Mouse (Mus musculus) heart, postnatal 0 days (tissue): ENCODE results near the gene Rnase11. TPM values are rescaled to one million over a fixed set of nuclear protein-coding genes. Genes with fewer than 3 reads are reported as not detected.

Source experiments
- ATAC-seq: fragments of 200-750 bp; cut with Nextera tagmentation; 2 replicates; pipeline ENCODE4 v1.8.0; 2017; ENCODE audit warnings: low read depth, moderate number of reproducible peaks, moderate library complexity; ENCODE audit not compliant: insufficient read depth
- DNase-seq: peaks from one replicate; pipeline ENCODE4 v3.0.0-alpha.2; 2016; ENCODE audit warnings: low spot score
- H3K27ac ChIP-seq: fragments of 300-500 bp; sonication (generic); 2 replicates; pipeline ENCODE4 v1.5.1; 2014; ENCODE audit warnings: low read depth, mild to moderate bottlenecking
- H3K27me3 ChIP-seq: fragments of 300-500 bp; sonication (generic); 2 replicates; pipeline ENCODE4 v1.6.1; 2014; ENCODE audit warnings: low read length, mixed read lengths; ENCODE audit not compliant: control insufficient read depth, insufficient read depth
- H3K36me3 ChIP-seq: fragments of 300-500 bp; sonication (generic); replicated peaks from 2 replicates; pipeline ENCODE4 v1.6.1; 2014; ENCODE audit warnings: low read length, mixed read lengths; ENCODE audit not compliant: control insufficient read depth, insufficient read depth
- H3K4me1 ChIP-seq: fragments of 300-500 bp; sonication (generic); 2 replicates; pipeline ENCODE4 v1.6.1; 2014; ENCODE audit warnings: antibody characterized with exemption; ENCODE audit not compliant: control insufficient read depth, insufficient read depth
- H3K4me2 ChIP-seq: fragments of 300-500 bp; sonication (generic); 2 replicates; pipeline ENCODE4 v1.6.1; 2014; ENCODE audit warnings: low read depth, mild to moderate bottlenecking, low read length, moderate library complexity
- H3K4me3 ChIP-seq: fragments of 300-500 bp; sonication (generic); 2 replicates; pipeline ENCODE4 v1.5.1; 2014; ENCODE audit warnings: low read depth, low read length
- H3K9ac ChIP-seq: fragments of 300-500 bp; sonication (generic); replicated peaks from 2 replicates; pipeline ENCODE4 v1.6.1; 2014; ENCODE audit warnings: low read depth, low read length, mixed read lengths
- H3K9me3 ChIP-seq: fragments of 300-500 bp; sonication (generic); replicated peaks from 2 replicates; pipeline ENCODE4 v1.6.1; 2016; ENCODE audit warnings: low read length; ENCODE audit not compliant: control insufficient read depth
- CTCF ChIP-seq: IDR thresholded peaks from 2 replicates; pipeline ENCODE4 v1.5.1; 2016; ENCODE audit warnings: antibody characterized with exemption, control low read depth, low read depth
- EP300 ChIP-seq: IDR thresholded peaks from 2 replicates; pipeline ENCODE4 v1.6.1; 2016; ENCODE audit warnings: antibody characterized with exemption, low read depth
- WGBS: fragments of 180-500 bp; shearing (Covaris S2); extraction: QIAGEN DNeasy Blood & Tissue Kit; methylation state at CpG from one replicate; pipeline ENCODE4 v1.1.7; 2014; 5-methylcytosine and 5-hydroxymethylcytosine counted together
- polyA plus RNA-seq: library from polyadenylated mRNA; unstranded; fragments of >200 nt; fragmentation: Nextera tagmentation; extraction: Ambion mirVana; gene quantifications from 2 replicates; pipeline ENCODE4 v1.2.1, GENCODE M21; 2015
- total RNA-seq: library from RNA; depleted of rRNA; stranded (reverse); fragments of >200 nt; gene quantifications from 2 replicates; pipeline ENCODE4 v1.2.3, GENCODE M21; 2014; ENCODE audit warnings: low replicate concordance

Rnase11 gene
- total and polyA plus RNA-seq, 2 experiments from 2014 or later = not detected

DNA sequence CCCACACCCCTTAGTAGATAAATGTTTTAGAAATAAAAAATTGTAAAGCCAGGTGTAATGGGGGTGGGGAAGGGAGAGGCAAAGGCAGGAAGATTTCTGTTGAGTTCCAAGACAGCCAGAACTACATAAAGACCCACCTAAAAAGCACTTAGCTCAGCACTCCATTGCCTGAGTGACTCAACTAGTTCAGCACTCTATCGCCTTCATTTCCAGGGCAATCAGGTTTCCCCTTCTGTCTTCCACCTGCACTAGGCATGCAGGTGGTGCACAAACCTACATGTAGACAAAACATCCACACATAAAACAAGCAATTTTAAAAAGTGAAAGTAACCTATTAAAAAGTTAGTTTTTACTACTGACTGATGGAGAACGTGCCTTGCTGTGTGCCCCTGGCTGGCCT lies 35.1 kb upstream of the Rnase11 start:
- ATAC-seq (no peak), DNase-seq (no peak)
- WGBS = 83% methylated on average over 2 of the region's 2 CpGs
- no peaks in the 10 kb centered on the region for H3K27me3 ChIP-seq
- TF ChIP-seq CTCF = no peak
- TF ChIP-seq EP300 = no peak
- no peak overlapping the region for H3K4me2 ChIP-seq
- no peaks in the 10 kb centered on the region for H3K9me3 ChIP-seq
- no peaks in the 10 kb centered on the region for H3K36me3 ChIP-seq
- H3K4me3 ChIP-seq = no peak overlapping the region
- no peak overlapping the region for H3K9ac ChIP-seq
- H3K4me1 ChIP-seq = peaks cover 3% of the 10 kb centered on the region; the same call in 1 of the 2 replicates
- H3K27ac ChIP-seq = no peak overlapping the region

DNA sequence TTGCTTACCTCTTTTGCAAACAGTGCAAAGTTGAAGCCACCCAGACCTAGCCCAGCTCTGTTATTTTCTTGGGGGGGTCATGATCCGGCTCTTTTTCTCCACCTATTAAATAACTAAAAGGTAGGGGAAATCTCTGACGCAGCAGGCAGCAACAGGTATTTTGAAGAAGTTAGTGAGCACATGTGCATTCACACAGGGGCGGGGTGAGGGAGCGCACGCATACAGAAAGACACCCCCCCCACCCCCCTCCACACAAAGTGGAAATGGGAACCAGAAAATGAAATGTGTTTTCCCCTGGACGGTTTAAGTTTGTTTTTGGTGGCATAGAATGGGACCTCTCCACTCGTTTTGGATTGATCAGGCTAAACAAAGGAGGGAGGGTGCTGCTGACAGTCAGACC lies 33.8 kb upstream of the Rnase11 start:
- Histone ChIP-seq H3K9me3 (no peaks in the 10 kb centered on the region), H3K4me2 (peak overlapping the region; percentile 81), H3K4me1 (peaks cover 3% of the 10 kb centered on the region; the same call in 1 of the 2 replicates), H3K4me3 (0 out of 2 replicates have a peak overlapping the region, but pooled peaks have one; percentile 64), H3K27ac (no peak overlapping the region), H3K36me3 (no peaks in the 10 kb centered on the region), H3K27me3 (no peaks in the 10 kb centered on the region), H3K9ac (no peak overlapping the region)
- ATAC-seq (no peak), DNase-seq (no peak)
- TF ChIP-seq EP300 (no peak), CTCF (no peak)
- WGBS = 28% methylated on average over 7 of the region's 7 CpGs

DNA sequence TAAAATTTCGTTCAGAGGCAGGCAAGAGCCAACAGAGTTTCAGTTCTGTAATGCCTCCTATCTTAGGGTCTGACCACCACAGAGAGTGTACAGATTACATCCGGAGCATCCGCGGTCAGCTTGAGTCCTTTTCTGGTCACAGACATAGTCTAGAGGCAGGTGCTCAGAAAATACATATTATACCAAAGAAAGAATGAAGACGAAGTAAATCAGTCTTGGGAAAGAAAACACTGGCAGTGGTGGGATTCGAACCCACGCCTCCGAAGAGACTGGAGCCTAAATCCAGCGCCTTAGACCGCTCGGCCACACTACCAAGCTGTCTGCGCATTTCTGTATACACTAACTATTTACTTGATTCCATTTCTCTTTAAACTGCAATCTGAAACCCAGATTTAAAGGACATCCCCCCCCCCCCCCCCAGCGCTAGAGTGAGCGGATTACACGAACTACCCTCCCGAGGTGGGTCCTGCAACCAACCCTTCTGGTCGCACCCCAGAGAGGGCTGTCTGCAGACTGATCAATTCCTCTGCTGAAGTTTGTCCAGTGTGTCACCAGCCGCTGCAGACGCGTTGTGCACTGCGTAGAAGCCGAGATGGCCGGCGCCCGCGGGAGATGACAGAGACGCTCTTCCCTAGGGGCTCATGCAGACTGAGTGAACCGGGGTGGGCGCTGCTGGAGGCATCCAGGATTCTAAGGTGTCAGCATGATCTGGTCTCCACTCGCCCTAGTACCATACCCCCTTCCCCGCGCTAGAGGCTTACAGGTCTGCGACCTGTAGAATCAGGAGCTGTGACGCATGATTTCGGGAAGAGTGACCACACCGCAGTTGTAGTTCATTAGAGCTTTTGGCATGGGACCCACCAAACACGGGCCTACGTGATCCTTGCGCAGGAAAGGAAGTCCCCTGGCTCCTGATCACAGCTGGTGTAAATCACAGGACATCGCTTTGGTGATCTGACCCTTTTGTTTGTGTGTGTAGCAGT lies 32.9 kb upstream of the Rnase11 start:
- ATAC-seq (peak; percentile 42), DNase-seq (peak; percentile 30)
- H3K4me3 ChIP-seq = peak overlapping the region; percentile 64
- H3K36me3 ChIP-seq = no peaks in the 10 kb centered on the region
- no peaks in the 10 kb centered on the region for H3K9me3 ChIP-seq
- WGBS = 2% methylated on average over 37 of the region's 40 CpGs
- no peaks in the 10 kb centered on the region for H3K27me3 ChIP-seq
- no peak overlapping the region for H3K27ac ChIP-seq
- TF ChIP-seq EP300 (no peak), CTCF (no peak)
- peak overlapping the region; percentile 52 for H3K9ac ChIP-seq
- peaks cover 3% of the 10 kb centered on the region; the same call in 1 of the 2 replicates for H3K4me1 ChIP-seq
- H3K4me2 ChIP-seq = peak overlapping the region; percentile 81

DNA sequence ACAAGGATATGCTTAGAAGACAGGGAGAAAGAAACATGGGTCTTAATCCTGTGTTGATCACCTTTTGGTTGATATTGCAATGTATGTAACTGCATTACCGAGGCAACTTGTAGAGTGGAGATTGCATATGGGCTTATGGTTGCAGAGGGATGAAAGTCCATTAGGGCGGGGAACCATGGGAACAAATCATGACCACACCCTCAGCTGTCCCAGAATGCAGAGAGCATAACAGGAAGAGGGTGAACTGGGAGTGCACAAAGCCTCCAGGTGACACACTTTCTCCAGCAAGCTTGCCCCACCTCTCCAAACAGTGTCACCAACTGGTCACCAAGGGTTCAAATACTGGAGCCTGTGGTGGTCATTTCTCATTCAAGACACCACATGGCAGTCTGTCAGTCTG lies 31.1 kb upstream of the Rnase11 start:
- H3K4me2 ChIP-seq = no peak overlapping the region
- ATAC-seq = no peak
- no peak for TF ChIP-seq EP300
- no peak for TF ChIP-seq CTCF
- H3K9me3 ChIP-seq = no peaks in the 10 kb centered on the region
- no peak overlapping the region for H3K27ac ChIP-seq
- H3K4me1 ChIP-seq = peaks cover 3% of the 10 kb centered on the region; the same call in 1 of the 2 replicates
- no peaks in the 10 kb centered on the region for H3K36me3 ChIP-seq
- no peaks in the 10 kb centered on the region for H3K27me3 ChIP-seq
- no peak for DNase-seq
- WGBS = 88% methylated on average over 2 of the region's 2 CpGs
- no peak overlapping the region for H3K4me3 ChIP-seq
- H3K9ac ChIP-seq = no peak overlapping the region

GRCm38 (mm10) chr14:51079180-51079579 lies 29.2 kb upstream of the Rnase11 start:
- 78% methylated on average over 1 of the region's 1 CpGs for WGBS

More at GRCm38 (mm10) chr14:51079180-51079579, 29.2 kb upstream of the Rnase11 start:
- Histone ChIP-seq H3K9ac (no peak overlapping the region), H3K4me3 (no peak overlapping the region), H3K36me3 (no peaks in the 10 kb centered on the region), H3K27me3 (no peaks in the 10 kb centered on the region), H3K4me2 (no peak overlapping the region), H3K4me1 (peaks cover 3% of the 10 kb centered on the region; the same call in 1 of the 2 replicates), H3K27ac (no peak overlapping the region), H3K9me3 (no peaks in the 10 kb centered on the region)
- DNase-seq (no peak), ATAC-seq (no peak)
- TF ChIP-seq EP300 (no peak), CTCF (no peak)
